Mouse (Mus musculus) adrenal gland, postnatal 10 days (tissue): Measurements from ENCODE around the gene Fut2. TPM values are rescaled to one million over a fixed set of nuclear protein-coding genes. Genes with fewer than 3 reads are reported as not detected.
"Not testable (repeated sequence)": the region's sequence is repeated elsewhere in the genome, so short reads cannot be mapped to it uniquely, and the experiment has no call there.

ENCODE experiments used
- DNase-seq: peaks from one replicate; pipeline ENCODE4 v3.0.0; 2021; ENCODE audit warnings: mixed read lengths
- total RNA-seq, 2 experiments: library from RNA; stranded (reverse); gene quantifications; 2 replicates each; pipeline ENCODE4 v1.2.3; 2021

The Fut2 gene
- total RNA-seq, 2 experiments from 2014 or later = not detected

DNA sequence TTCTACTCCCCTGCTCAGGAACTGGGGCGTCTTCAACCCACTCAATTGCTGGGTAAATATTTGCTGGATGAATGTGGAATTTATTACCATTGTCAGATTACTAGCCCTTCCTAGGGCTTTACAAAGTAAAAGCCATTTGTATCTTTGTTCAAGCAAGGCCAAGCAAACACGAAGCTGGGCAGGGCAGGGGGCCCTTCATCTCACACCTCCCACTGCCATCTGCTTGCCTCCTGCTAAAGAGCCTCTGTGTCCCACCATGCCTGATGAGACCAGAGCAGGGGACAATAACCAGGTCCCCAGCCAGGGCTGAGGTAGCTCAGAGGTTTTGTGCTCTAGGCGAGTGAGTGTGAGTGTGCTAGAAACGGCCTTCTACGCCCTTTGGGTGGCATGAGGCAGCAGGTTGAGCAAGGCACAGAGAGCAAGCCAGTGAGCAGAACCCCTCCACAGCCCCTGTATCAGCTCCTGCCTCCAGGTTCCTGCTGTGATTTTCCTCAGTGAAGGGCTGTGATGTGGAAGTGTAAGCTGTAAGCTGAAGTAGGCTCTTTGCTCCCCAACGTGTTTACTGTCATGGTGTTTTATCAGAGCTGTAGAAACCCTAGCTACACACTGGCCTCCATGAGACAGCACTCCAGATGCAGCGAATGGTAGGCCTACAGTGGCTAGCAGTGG is 11.6 kb upstream of the Fut2 start:
- DNase-seq = no peak

DNA sequence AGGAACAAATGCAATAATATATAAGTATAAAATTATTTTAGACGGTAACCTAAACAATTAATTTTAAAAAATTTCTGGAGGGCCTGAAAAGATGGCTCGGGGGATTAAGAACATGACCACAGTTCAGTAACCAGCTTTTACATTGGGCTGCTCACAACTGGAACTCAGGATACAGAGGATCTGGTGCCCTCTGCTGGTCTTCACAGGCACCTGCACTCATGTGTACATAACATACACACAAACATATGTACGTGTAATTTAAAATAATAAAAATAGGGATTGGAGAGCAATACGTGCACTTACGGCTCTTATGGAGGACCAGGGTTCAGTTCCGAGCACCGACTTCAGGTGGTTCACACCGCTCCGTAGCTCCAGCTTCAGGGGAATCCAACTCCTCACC is 2.7 kb upstream of the Fut2 start:
- DNase-seq = no peak

DNA sequence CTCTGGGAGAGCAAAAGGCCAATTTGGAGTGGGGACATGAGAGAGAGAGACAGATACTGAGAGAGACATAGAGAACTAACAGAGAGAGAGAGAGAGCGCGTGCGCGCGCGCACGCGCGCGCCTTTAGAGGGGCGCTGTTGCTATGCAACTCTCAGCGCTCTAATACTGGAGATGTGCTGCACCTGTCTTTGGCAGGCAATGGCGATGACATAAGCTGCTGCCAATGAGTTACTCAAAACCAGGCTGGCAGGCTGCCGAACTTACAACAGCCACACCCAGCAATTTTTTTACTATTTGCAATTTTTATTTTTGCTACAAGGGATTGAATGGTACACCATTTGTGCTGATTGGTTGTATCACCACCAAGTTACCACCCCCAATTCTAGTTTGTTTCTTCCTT is 1.6 kb upstream of the Fut2 start:
- no peak for DNase-seq

DNA sequence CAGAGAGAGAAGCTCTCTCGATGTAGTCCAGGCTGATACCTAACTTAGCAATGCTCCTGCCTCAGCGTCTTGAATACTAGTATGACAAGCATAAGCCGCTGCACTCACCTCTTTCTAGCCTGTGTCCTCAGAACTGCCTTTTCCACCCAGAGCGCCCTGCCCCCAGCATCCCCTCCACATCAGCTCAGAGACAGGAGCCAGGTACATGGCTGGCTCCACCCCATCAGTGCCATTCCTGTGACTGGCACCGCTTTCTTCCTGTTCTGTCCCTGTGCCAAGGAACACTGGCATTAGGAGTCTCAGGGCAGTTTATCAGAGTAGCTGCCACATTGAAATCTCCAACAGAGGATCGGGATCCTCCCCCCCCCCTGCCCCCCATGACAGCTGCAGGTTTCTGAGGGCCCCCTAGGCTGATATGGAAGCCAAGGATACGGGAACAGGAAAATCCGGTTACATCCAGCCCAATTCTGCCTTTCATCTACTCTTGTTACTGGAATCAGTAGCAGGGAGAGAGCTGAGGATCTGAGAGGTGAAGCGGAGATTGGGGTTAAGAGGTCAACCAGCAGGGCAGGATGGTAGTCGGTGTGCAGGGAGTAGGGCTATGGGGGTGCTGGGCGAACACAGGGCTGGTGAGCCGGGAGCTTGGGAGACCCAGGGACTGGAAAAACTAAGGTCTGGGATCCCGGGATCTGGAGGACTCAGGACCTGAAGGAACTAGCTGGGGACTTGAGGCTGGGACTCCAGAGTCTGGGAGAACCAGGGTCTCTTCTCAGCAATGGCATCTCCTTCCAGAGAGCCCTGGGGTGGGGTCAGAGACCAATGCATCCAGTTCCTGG is 673 bp downstream of the Fut2 start:
- no peak for DNase-seq

DNA sequence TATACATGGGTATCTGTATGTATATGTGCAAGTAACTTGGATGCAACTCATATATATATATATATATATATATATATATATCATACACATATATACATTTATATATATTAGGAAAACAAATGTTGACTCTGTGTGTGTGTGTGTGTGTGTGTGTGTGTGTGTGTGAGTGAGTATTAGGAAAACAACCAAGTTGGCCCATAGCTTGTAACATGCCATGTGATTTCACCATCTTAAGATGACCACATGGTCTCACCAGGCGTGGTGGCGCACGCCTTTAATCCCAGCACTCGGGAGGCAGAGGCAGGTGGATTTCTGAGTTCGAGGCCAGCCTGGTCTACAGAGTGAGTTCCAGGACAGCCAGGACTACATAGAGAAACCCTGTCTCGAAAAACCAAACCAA is 4.5 kb downstream of the Fut2 start:
- not testable (repeated sequence) for DNase-seq

DNA sequence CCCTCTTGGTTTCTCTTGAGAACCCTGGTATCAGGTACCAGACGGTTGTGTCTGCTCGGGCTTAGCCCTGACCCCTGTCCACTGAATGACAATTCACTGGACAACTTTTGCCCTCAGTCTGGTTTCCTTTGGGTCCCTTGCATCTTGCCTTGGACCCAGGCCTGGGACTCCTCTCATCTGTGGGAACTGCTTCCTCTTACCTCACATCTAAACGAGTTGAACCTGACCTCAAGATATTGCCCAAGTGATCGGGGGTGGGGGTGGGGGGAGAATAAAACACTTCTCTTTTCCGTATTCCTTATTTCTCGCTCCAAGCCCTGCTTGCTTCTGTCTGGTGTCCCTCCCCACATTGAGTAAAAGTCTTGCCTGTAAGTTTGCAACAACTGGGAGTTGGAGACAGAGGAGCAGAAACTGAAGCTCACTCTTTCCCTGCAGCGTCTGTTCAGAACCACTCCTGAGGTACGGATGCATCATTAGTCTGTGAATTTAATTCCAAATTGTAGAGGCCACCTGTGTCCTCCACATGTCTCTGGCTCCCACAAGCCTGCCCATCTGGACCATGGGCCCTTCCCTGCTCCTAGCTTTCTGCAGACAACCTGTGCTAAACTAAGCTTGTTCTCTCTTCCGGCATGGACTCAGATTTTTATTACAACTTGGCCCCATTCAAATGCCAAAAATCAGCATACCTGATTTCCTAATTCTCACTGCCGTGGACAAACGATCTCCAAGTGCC is 5.3 kb downstream of the Fut2 start:
- no peak for DNase-seq

DNA sequence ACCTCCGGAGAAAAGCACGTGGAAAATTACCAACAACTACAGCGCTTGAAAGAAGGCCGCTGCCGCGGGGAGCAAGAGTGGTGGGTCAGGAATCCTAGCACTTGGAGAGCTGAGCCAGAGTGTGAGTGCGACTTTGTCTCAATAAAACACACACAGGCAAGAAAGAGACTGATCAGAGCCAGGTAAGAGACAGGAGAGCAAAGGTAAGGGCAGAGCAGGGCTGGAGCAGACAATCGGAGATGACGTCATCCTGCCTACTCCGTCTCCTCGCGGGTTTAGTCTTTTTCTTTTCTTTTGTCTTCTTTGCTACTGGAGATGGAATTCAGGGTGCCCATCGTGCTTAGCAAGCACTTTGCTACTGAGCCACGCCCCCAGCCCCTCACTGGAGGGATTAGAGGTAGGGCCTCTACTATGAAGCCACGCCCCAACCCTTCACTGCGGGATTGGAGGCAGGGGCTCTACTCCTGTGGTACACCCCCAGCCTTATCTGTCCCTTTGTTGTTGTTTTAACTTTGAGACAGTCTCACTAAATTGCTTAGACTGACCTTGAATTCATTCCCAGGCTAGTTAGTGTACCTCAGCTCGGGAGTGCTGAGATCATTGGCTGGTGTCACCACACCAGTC is 11.7 kb downstream of the Fut2 start:
- DNase-seq = no peak

DNA sequence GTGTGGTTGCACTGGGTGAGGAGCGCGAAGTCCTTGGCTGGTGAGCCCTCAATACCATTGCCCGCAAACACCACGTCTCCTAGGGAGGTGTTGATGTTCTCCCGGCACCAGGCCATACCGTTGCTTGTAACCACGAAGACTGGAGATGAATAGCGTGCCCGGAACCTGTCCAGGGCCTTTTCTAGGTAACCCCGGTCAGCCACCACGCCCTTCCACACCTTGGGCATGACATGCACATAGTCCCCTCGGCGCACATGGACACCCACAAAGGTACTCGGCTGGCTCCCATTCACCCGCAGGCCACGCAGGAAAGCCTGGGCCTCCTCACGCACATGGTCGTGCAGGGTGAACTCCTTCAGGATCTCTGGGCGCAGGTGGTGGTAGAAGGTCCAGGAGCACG is 15.7 kb downstream of the Fut2 start:
- DNase-seq = not testable (repeated sequence)

DNA sequence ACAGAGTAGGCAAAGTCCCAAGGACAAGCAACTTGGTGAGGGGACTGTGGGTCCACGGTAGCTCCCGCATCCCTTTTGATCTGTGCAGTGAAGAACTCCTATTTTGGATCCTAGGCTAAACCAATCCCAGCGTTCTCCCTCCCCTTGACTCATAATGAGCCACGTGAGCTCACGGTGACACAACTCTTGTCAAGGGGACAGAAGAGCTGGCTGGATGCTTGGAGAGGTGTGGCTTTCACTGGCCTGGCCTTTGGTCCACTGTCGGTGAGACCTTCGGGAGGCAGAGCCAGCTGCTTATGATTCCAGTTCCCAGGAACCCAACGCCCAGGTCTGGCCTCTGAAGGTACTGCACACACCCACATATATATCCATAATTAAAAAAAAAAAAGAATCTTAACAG is 16.8 kb downstream of the Fut2 start:
- DNase-seq = peak; percentile 66

DNA sequence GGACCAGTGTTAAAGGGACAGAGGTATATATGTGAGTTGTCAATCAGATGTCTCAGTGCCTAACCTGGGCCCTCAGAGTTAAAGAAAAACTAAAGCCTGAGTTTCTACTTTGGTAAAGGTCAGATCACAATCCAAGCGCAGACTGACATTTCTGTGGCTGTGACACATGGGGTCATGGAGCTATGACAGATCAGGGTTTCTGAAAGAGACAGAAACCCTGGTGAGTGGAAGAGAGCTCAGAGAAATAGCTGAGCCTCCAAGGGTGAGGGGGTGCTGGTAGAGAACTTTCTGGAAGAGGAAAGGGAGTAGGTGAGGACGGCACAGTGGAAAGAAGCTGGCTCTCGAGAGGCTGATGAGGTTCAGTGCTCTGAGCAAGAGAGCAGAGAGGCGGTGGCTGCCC is 19.5 kb downstream of the Fut2 start:
- DNase-seq = no peak

DNA sequence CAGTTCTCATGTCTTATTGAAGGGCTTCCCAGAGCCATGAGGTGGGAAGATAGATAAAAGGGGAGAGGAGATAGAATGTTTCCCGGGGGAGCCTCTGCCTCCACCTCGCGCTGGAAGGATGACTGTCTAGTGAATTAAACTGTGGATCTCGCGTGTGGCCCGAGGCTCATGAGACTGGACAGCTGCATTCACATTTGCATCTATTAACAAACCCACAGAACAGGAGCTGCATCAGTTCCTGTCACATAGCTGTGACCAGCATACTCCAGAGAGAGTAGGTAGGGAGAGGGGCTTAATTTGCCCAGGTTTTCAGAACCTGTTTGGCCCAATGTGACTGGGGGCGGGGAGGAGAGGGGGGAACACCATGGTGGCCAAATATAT is 20.6 kb downstream of the Fut2 start:
- no peak for DNase-seq

DNA sequence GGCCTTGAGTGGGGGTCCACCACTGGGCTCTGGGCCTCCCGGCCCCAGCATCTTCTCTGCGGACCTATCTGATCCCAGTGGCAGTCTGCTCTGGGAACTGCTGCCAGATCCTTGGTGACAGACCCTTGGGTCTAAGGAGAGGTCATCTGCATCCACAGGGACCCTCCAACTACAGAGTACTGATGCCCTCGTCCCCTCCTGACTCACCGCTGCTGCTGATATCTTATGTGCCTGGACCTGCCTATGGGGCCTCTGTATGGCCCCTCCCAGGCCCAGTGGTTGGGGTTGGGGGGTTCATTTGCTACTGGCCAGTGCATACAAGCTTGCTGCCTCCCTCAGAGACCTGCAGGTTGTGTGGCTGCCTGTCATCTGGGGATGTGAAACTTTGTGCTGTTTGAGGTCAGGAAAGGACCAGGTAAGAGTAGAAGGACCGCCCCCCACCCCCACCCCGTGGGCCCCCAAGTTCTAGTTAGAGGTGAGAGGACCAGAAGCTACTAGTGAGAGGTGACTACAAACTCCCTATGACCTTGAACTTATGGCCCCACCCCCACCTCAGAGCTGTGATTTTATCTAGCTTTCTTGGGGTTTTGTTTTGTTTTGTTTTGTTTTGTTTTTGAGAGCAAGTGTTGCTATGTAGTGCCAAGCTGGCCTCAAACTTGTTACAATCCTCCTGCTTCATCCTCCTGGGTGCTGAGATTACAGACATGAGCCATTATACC is 21.2 kb downstream of the Fut2 start:
- no peak for DNase-seq

DNA sequence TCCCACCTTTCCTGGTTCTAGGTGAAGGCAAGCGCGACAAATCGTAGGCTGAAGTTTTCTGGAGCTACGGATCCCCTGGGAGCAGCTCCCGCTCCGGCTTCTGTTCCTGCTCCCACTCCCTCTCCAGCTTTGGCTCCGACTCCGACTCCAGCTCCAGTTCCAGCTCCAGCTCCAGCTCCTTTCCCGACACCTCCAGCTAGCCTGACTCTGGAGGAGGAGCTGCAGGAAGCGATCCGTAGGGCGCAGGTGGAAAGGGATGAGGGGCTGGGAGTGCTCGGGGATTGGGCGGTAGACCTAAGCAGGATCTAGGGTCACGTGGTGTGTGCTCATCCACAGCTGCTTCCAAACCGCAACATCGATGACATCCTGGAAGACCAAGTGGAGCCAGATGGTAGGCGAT is 22.0 kb downstream of the Fut2 start:
- peak; percentile 56 for DNase-seq

DNA sequence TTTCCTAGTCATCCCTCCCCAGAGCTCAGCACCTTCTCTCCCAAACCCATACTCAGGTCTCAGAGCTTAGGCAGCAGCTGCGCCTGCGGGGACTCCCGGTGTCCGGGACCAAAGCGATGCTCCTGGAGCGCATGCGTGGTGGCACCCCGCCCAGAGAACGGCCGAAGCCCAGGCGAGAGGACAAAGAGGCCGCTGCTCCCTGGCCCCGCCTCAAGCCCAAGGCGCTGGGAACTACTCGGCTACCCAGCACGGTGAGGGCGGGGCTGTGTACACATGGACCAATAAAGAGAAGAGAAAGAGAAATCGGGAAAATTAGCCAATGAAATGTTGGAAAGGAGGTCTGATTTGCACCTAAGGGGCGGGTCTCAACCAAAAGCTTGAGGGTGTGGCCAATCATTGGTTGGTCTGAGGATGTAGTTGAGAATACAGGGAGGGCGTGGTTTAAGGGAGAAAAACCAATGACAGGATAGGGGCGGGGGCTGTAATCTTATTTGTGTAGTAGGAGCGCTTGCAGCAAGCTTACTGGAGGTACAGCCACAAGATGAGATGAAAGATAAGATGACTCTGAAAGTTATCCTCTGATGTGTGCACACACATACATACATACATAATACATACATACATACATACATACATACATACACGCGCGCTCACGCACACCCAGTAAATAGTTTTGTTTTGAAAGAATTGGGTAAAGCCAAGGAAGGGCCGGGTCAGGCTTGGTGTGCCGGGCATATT is 22.6 kb downstream of the Fut2 start:
- DNase-seq = peak; percentile 96

DNA sequence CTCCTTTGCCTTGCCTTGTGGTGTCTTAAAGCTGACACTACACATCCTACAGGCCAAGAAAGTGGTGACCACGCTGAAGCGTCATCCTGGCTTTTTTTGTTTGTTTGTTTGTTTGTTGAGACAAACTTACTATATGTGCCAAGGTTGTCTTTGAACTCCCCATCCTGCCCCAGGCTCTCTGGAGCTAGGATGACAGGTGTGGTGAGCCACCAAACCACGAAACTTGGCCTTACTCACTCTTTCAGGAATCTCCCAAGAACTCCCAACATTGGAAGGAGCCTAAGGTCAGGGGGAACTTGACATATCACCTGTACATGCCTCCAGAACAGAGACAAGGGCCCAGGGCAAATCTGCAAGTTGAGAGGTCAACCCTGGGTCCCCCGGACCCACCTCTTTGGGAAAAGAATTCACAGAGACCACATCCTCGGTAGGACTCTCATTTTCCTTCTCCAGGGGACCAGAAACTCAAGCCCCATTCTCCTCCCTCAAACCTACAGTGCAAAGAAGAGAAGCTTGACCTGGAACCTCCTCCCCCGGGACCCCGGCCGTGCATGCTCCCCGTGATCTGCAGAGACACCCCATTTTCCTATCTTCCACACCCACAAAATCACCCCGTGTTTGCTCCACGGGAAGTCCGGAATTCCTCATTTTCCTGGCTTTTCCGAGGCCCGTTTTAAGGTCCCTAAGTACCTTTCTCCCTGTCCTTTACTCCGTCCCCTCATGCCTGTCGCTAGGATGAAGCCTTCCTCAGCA is 23.5 kb downstream of the Fut2 start:
- DNase-seq = no peak

DNA sequence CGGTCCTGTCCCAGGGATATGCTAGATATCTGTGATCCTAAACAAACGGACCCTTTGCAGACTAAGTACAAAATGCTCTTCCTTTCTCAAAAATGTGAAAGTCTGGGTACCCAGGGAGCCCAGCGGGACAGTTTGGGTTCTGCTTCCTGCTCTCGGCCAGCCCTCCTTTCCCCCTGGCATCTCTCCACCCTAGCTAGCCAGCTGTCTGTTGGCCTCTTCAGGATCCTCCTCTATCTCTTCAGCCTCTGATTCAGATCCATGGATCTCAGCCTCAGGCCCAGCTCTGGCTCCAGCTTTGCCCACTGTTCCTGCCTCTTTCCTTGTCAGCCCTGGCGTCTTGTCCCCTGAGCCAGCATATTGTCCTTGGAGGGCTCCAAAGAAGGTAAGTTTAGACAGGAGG is 24.1 kb downstream of the Fut2 start:
- DNase-seq = no peak

DNA sequence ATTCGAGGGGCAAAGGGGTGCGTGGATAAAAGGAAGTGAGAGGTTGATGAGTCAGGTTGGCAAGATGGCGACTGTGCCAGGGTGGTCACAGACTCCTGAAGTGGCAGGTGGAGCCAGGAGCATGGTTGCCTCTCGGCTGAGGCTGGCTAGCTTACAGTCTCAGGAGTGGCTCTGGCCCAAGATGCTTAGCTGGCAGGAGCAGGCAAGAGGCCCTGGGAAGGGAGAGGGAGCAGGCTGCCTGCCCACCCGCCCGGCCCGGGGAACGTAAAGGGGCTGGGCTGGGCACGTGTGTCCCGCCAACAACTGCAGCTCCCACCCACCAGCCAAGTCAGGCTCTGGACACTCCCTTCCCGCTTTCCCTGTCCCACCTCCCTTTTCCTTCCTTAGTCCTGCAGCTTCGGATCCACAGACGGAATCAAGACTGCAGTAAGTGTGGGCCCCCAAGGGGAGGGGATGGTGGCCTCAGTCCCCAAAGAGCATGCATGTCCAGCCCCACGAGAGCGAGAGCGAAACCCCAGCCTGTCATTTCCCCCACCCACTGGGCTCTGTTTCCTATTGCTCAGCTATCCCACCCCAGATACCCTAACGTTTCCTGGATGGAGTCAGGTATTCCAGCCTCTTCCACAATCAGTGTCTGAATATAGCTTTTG is 24.7 kb downstream of the Fut2 start:
- DNase-seq = peak; percentile 52

DNA sequence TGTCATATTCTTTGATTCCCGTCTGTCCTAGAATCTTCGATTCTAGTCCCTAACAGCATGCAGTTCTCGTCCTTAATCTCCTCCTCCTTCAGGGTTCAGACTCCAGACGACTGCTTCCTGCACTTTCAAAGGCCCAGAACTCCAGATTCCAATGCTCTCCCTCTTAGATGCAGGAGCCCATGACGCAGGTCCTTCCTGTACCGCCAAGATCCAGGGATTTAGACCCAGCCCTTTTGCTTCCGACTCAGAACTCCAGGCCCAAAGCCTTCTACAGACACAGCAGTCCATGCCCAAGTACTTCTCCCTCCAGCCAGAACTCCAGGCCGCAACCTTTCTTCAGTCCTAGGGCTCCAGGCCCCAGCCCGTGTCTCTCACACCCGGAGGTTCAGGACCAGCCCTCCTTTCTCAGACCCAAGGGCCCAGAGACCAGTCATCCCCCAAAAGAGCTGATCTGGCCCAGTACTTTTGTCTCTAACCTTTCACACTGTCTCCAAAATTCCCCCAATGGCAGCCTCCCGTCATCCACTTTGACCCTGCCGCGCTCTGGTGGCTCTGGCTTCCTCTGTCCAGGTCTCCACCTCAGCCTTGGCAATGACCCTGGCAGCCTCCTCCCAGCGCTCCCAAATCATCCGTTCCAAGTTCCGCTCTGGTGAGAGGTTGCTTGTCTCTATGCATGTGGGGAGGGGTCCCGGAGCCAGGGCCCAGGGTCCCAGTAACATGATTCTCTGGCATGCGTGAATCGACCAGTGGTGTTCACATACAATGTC is 25.8 kb downstream of the Fut2 start:
- peak; percentile 32 for DNase-seq

DNA sequence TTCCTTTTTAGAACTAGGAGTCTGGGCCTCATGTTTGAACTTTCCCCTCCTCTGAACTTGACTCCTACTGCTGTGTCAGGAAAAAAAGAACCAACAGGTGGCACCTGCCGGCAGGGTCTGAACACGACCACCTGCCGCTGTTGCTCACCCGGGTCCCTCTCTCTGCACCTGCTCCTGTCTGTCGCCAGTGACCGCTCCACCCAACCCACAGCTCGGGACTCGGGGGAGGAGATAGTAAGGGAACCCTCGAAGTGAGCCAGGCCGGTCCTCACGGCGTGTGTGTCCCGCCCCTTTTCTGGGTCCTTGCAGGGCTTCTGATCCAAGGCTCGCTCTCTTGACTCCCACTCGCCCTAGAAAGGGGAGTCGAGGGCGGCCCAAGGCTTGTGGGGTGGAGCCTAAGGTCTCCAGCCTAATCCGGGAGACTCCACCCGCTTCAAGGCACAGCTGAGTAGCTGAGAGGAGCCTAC is 26.6 kb downstream of the Fut2 start, which contains the start of gene Mamstr:
Gene Mamstr (plus strand): TSS at position 417 of the 467 bp plus-strand sequence.
- DNase-seq = no peak
